Mouse (Mus musculus) kidney, adult 18-20 months (tissue): ENCODE data around the gene Arhgef10l.

ENCODE experiments used
- DNase-seq: peaks from one replicate; pipeline ENCODE4 v3.0.0; 2021

Gene Arhgef10l

GRCm38 (mm10) chr4:140630136-140630535, 35.7 kb downstream of the Arhgef10l start:
- DNase-seq = no peak

- no peak for DNase-seq
Observed at GRCm38 (mm10) chr4:140628971-140629370, 36.8 kb downstream of the Arhgef10l start.

GRCm38 (mm10) chr4:140628412-140628943, 37.3 kb downstream of the Arhgef10l start:
- no peak for DNase-seq

- DNase-seq = no peak
Observed at GRCm38 (mm10) chr4:140625651-140626525, 39.9 kb downstream of the Arhgef10l start.

GRCm38 (mm10) chr4:140624468-140625176, 41.2 kb downstream of the Arhgef10l start:
- DNase-seq = peak; percentile 63

- DNase-seq = peak; percentile 64
Observed at GRCm38 (mm10) chr4:140624087-140624467, 41.7 kb downstream of the Arhgef10l start.

- no peak for DNase-seq
Observed at GRCm38 (mm10) chr4:140622819-140623218, 43.0 kb downstream of the Arhgef10l start.

GRCm38 (mm10) chr4:140620496-140620895, 45.3 kb downstream of the Arhgef10l start:
- peak; percentile 75 for DNase-seq

GRCm38 (mm10) chr4:140617391-140618385, 48.1 kb downstream of the Arhgef10l start:
- peak; percentile 79 for DNase-seq

GRCm38 (mm10) chr4:140616894-140617293, 48.9 kb downstream of the Arhgef10l start:
- DNase-seq = peak; percentile 58

GRCm38 (mm10) chr4:140616196-140616595, 49.6 kb downstream of the Arhgef10l start:
- DNase-seq = peak; percentile 65

GRCm38 (mm10) chr4:140615771-140616170, 50.0 kb downstream of the Arhgef10l start:
- DNase-seq = no peak

- DNase-seq = no peak
Observed at GRCm38 (mm10) chr4:140614553-140614952, 51.3 kb downstream of the Arhgef10l start.

GRCm38 (mm10) chr4:140614145-140614544, 51.7 kb downstream of the Arhgef10l start:
- DNase-seq = no peak

GRCm38 (mm10) chr4:140610841-140611609, 54.8 kb downstream of the Arhgef10l start:
- no peak for DNase-seq

- no peak for DNase-seq
Observed at GRCm38 (mm10) chr4:140608228-140608720, 57.5 kb downstream of the Arhgef10l start.

GRCm38 (mm10) chr4:140606779-140607178, 59.0 kb downstream of the Arhgef10l start:
- DNase-seq = no peak

- DNase-seq = no peak
Observed at GRCm38 (mm10) chr4:140606197-140606596, 59.6 kb downstream of the Arhgef10l start.

- no peak for DNase-seq
Observed at GRCm38 (mm10) chr4:140605790-140606189, 60.0 kb downstream of the Arhgef10l start.

GRCm38 (mm10) chr4:140605247-140605646, 60.6 kb downstream of the Arhgef10l start:
- DNase-seq = no peak

GRCm38 (mm10) chr4:140604541-140604940, 61.3 kb downstream of the Arhgef10l start:
- no peak for DNase-seq
